Mouse (Mus musculus) layer of hippocampus, adult 9-10 months (tissue): ENCODE measurements around the gene Bmp4.

Experiments used
- DNase-seq: peaks from one replicate; pipeline ENCODE4 v3.0.0; 2022; ENCODE audit warnings: low spot score

Bmp4 gene

GRCm38 (mm10) chr14:46385701-46386477 lies 4.6 kb downstream of the Bmp4 start:
- no peak for DNase-seq

DNA sequence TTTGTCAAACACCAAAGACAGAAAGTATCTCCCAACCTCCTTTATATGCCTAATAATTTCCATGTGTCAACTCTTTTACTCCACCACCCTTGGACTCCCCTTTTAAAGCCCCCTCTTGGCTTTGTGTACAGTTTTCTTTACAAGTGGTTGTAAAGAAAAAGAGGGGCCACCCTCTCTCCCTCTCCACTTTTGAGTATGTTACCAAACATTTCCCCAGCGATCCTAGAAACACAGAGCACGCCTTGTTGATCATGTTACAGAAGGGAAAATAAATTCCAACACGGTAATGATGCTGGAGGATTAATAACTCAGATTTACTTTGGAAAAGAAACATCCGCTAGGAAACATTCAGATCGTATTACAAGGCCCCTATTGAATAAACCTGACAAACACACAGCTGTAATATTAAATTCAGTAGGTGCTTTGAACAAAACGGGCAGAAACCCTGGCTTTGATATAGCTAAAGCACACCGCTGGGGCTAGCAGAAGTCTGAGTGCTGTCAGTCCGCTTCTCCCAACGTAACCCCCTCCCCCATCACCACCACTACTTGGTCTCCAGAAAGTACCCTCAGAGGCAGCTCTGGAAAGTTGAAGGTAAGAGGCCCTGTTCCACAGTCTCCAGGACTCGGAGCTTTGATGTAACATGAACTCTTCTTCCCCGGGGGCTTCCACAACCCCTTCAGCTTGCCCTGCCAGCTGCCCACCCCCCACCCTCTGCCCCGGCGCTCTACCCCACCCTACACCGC lies 5.3 kb downstream of the Bmp4 start:
- DNase-seq, result no peak

GRCm38 (mm10) chr14:46381457-46381856 lies 9.0 kb downstream of the Bmp4 start:
- DNase-seq, result no peak

- DNase-seq, result no peak
Observed at GRCm38 (mm10) chr14:46380286-46380721, 10.2 kb downstream of the Bmp4 start.

DNA sequence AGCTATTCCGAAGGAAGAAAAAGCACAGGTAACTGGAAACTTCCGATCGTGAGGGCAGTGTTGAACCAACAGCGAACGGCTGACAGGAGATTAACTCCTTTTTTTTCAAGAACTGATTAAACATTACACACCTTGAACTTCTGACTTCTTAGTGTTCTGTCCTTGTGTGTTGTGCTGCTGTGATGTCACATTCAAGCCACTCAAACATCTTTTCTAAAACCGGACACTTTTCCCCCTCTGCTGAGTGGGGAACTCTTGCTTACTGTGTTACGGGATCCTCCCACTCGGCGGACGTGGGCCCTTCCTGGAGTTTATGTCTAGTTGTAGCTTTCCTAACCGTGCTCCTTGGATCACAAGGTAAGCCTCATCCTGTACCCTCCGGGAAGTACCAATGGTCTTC lies 11.2 kb downstream of the Bmp4 start, which contains the start of gene Gm15217:
Gene Gm15217, plus strand, starts transcription at position 130 of the 400 bp plus-strand sequence.
- no peak for DNase-seq

GRCm38 (mm10) chr14:46375796-46376195 lies 14.7 kb downstream of the Bmp4 start:
- DNase-seq, result no peak

DNA sequence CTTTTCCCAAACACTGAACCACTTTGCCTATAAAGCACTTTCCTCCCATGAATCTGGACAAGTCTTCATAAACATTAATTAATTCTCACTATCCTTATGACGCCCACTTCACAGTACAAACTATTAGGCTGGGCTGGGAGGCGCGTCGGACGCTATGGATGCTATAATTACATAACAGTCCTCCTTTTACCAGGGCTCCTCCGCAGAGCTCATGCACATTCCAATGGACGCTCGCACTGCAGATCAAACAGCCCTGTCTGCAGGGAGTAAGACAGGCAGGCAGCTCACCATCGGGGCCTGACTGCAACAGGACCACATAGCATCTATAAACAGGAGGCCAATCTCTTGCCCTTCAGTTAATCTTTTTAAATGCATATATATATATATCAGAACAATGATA lies 18.0 kb downstream of the Bmp4 start:
- no peak for DNase-seq

DNA sequence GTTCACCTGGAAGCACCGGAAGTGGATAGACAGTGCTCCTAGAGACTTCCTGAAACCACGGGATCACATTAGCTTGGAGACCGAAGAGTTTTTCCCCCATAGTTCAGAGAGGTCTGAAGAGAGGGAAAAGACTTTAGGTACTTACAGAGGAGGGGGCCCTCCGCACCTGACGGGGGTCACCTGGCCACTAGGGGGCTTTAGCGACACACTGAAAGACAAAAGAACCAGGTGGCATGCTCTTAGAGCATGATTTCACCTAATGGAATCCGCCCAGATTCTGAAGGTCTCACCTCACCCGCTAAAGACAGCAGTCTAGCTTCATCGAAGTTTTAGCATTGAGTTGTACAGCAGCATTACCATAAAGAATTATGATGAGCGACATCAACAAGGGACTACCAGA lies 27.3 kb downstream of the Bmp4 start:
- DNase-seq, result no peak

GRCm38 (mm10) chr14:46357696-46358095 lies 32.8 kb downstream of the Bmp4 start:
- DNase-seq, result no peak

- no peak for DNase-seq
Observed at GRCm38 (mm10) chr14:46357286-46357685, 33.2 kb downstream of the Bmp4 start.

DNA sequence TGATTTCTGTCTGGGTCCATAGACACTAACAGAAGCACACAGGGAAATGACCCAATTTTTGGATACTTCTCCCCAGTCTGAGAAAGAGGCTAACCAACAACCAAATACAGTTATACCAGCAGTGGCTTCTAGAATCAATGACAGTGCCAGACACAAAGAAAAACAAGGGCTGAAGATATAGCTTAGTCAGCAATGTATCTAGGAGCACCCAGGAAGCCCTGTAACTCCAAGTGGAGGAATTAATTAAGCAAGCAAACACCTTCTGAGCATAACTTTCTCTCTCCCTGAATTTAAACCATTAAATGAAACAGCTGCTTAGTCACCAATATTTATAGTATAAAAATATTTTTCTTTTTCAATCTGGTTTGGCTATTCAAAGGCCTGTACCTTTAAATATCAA lies 45.7 kb downstream of the Bmp4 start:
- no peak for DNase-seq

- no peak for DNase-seq
Observed at GRCm38 (mm10) chr14:46338801-46339200, 51.7 kb downstream of the Bmp4 start.
